Mouse (Mus musculus) midbrain, postnatal 0 days (tissue): ENCODE data around the gene Grip1. TPM values are rescaled to one million over a fixed set of nuclear protein-coding genes. Genes with fewer than 3 reads are reported as not detected.
A peak's percentile ranks its signal among the peaks of the same experiment; 100 is the strongest.

ENCODE experiments used
- ATAC-seq: fragments of 200-750 bp; cut with Nextera tagmentation; 2 replicates; pipeline ENCODE4 v1.8.0; 2017; ENCODE audit warnings: moderate number of reproducible peaks, mild to moderate bottlenecking, moderate TSS enrichment, moderate library complexity; ENCODE audit not compliant: low FRiP score
- DNase-seq: peaks from one replicate; pipeline ENCODE4 v3.0.0-alpha.2; 2015; ENCODE audit warnings: low spot score
- H3K27ac ChIP-seq: fragments of 300-500 bp; sonication (generic); 2 replicates; pipeline ENCODE4 v1.5.1; 2014; ENCODE audit warnings: low read depth, mild to moderate bottlenecking, low read length, mixed read lengths
- H3K27me3 ChIP-seq: fragments of 300-500 bp; sonication (generic); 2 replicates; pipeline ENCODE4 v1.6.1; 2014; ENCODE audit warnings: low read length, control low read depth, mixed read lengths; ENCODE audit not compliant: insufficient read depth
- H3K36me3 ChIP-seq: fragments of 300-500 bp; sonication (generic); 2 replicates; pipeline ENCODE4 v1.6.1; 2014; ENCODE audit warnings: low read length, control low read depth, mixed read lengths; ENCODE audit not compliant: insufficient read depth
- H3K4me1 ChIP-seq: fragments of 300-500 bp; sonication (generic); 2 replicates; pipeline ENCODE4 v1.6.1; 2014; ENCODE audit warnings: mild to moderate bottlenecking, control low read depth, antibody characterized with exemption, low read length, mixed read lengths; ENCODE audit not compliant: insufficient read depth
- H3K4me2 ChIP-seq: fragments of 300-500 bp; sonication (generic); 2 replicates; pipeline ENCODE4 v1.6.1; 2014; ENCODE audit warnings: low read depth, mild to moderate bottlenecking, low read length, mixed read lengths; ENCODE audit not compliant: poor library complexity, severe bottlenecking
- H3K4me3 ChIP-seq: fragments of 300-500 bp; sonication (generic); 2 replicates; pipeline ENCODE4 v1.5.1; 2014; ENCODE audit warnings: low read depth, mild to moderate bottlenecking, low read length, moderate library complexity
- H3K9ac ChIP-seq: fragments of 300-500 bp; sonication (generic); replicated peaks from 2 replicates; pipeline ENCODE4 v1.6.1; 2014; ENCODE audit warnings: mild to moderate bottlenecking, low read length, moderate library complexity, mixed read lengths; ENCODE audit not compliant: poor library complexity, severe bottlenecking
- H3K9me3 ChIP-seq: fragments of 300-500 bp; sonication (generic); 2 replicates; pipeline ENCODE4 v1.6.1; 2016; ENCODE audit warnings: low read length, control low read depth
- CTCF ChIP-seq: IDR thresholded peaks from 2 replicates; pipeline ENCODE4 v1.5.1; 2016; ENCODE audit warnings: antibody characterized with exemption, mild to moderate bottlenecking
- WGBS: fragments of 180-500 bp; shearing (Covaris S2); extraction: QIAGEN DNeasy Blood & Tissue Kit; methylation state at CpG from one replicate; pipeline ENCODE4 v1.1.7; 2014; 5-methylcytosine and 5-hydroxymethylcytosine counted together
- polyA plus RNA-seq: library from polyadenylated mRNA; unstranded; fragments of >200 nt; fragmentation: Nextera tagmentation; extraction: Ambion mirVana; gene quantifications from 2 replicates; pipeline ENCODE4 v1.2.1, GENCODE M21; 2015
- total RNA-seq: library from RNA; depleted of rRNA; stranded (reverse); fragments of >200 nt; gene quantifications from 2 replicates; pipeline ENCODE4 v1.2.3, GENCODE M21; 2014

The Grip1 gene
- total and polyA plus RNA-seq, 2 experiments from 2014 or later: 14.6 to 35.4 TPM

- no peak overlapping the region for H3K4me3 ChIP-seq
- no peaks in the 10 kb centered on the region for H3K27me3 ChIP-seq
- peaks cover 6% of the 10 kb centered on the region; the same call in 1 of the 2 replicates for H3K36me3 ChIP-seq
- 83% methylated on average over 24 of the region's 24 CpGs for WGBS
- no peak overlapping the region for H3K4me2 ChIP-seq
- TF ChIP-seq CTCF: no peak
- no peak for ATAC-seq
- no peaks in the 10 kb centered on the region for H3K9me3 ChIP-seq
- no peaks in the 10 kb centered on the region for H3K4me1 ChIP-seq
- DNase-seq: no peak
- no peak overlapping the region for H3K9ac ChIP-seq
- H3K27ac ChIP-seq: no peak overlapping the region
Measured at GRCm38 (mm10) chr10:120061238-120062130, 607.9 kb downstream of the Grip1 start.

- Histone ChIP-seq H3K27ac (no peak overlapping the region), H3K36me3 (no peaks in the 10 kb centered on the region), H3K9me3 (no peaks in the 10 kb centered on the region), H3K27me3 (no peaks in the 10 kb centered on the region), H3K4me1 (no peaks in the 10 kb centered on the region), H3K9ac (no peak overlapping the region), H3K4me3 (no peak overlapping the region), H3K4me2 (no peak overlapping the region)
- WGBS: 29% methylated on average over 5 of the region's 5 CpGs
- no peak for ATAC-seq
- peak; percentile 87 for TF ChIP-seq CTCF
- peak; percentile 30 for DNase-seq
Measured at GRCm38 (mm10) chr10:120064424-120064823, 610.8 kb downstream of the Grip1 start.

GRCm38 (mm10) chr10:120066319-120066718 is 612.7 kb downstream of the Grip1 start:
- H3K27me3 ChIP-seq: no peaks in the 10 kb centered on the region
- WGBS: 77% methylated on average over 10 of the region's 10 CpGs
- no peak overlapping the region for H3K4me2 ChIP-seq
- H3K36me3 ChIP-seq: no peaks in the 10 kb centered on the region
- no peak overlapping the region for H3K4me3 ChIP-seq
- no peak for TF ChIP-seq CTCF
- H3K9me3 ChIP-seq: no peaks in the 10 kb centered on the region
- DNase-seq (no peak), ATAC-seq (no peak)
- H3K9ac ChIP-seq: no peak overlapping the region
- no peaks in the 10 kb centered on the region for H3K4me1 ChIP-seq
- no peak overlapping the region for H3K27ac ChIP-seq

DNA sequence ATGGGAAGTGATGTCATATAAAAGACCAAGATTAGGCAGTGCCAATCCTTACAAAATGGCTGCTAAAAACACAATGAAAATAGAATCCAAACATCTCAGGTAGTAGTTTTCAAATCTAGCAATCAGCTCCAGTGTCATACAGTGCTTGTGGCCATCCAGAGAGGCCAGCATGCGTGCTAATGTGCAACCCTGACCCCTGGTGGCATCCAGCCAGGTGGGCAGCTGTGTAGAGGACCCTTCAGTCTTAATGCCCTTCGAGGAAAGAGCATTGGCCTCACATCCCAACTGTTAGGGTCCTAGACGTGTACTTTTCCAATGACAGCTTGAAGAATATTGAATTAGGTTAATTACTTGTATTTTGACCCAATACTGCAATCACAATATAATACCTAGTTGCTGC is 624.2 kb downstream of the Grip1 start:
- H3K4me3 ChIP-seq: no peak overlapping the region
- H3K9me3 ChIP-seq: no peaks in the 10 kb centered on the region
- no peaks in the 10 kb centered on the region for H3K27me3 ChIP-seq
- TF ChIP-seq CTCF: peak; percentile 35; the same call in 1 of the 2 replicates
- no peak for DNase-seq
- no peak overlapping the region for H3K27ac ChIP-seq
- H3K9ac ChIP-seq: no peak overlapping the region
- no peaks in the 10 kb centered on the region for H3K4me1 ChIP-seq
- H3K4me2 ChIP-seq: no peak overlapping the region
- 83% methylated on average over 3 of the region's 3 CpGs for WGBS
- no peak for ATAC-seq
- peaks cover 15% of the 10 kb centered on the region for H3K36me3 ChIP-seq

DNA sequence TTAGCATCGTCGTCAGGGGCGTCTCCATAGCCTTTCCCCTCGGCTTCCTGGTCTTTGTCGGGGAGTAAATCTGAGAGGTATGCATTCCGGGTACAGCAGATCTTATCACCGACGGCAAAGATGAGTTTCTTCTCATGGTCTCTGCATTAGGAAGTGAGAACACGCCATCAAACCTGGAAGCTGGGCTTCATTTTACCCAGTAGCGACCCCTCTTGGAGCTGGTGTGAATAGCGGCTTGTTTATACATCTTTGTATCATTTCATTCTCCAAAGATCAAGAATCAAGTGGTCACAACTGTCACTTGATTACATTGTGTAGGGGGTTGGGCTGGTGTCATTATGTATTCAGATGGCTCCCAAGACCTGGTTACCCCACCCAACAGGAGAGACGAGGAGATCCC is 638.9 kb downstream of the Grip1 start:
- TF ChIP-seq CTCF: no peak
- H3K4me1 ChIP-seq: no peaks in the 10 kb centered on the region
- ATAC-seq: no peak
- H3K9me3 ChIP-seq: no peaks in the 10 kb centered on the region
- H3K27me3 ChIP-seq: no peaks in the 10 kb centered on the region
- no peak overlapping the region for H3K27ac ChIP-seq
- no peaks in the 10 kb centered on the region for H3K36me3 ChIP-seq
- DNase-seq: no peak
- 89% methylated on average over 12 of the region's 12 CpGs for WGBS
- H3K9ac ChIP-seq: no peak overlapping the region
- H3K4me3 ChIP-seq: no peak overlapping the region
- H3K4me2 ChIP-seq: no peak overlapping the region

DNA sequence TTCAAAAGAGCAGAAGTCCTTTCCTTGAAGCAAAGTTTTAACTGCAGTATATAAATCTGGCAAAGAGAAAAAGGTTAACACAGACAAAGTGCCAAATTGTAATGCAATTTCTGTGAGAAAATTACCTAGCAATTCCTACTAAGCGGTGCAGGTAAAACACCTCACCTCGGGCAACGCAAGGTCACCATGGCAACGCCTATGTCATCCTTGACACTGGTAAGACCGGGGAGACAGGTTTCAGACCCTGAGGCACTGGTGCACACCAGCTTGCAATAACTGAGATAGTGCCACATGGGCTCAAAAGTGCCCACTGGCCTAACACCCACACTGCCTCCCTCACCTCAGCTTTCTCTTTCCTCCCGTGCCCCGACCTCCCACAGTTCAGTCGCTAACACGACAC is 641.5 kb downstream of the Grip1 start:
- no peaks in the 10 kb centered on the region for H3K36me3 ChIP-seq

More for the DNA sequence above, 641.5 kb downstream of the Grip1 start:
- no peak for DNase-seq
- ATAC-seq: no peak
- Histone ChIP-seq H3K4me2 (no peak overlapping the region), H3K27ac (no peak overlapping the region), H3K4me3 (no peak overlapping the region), H3K9ac (no peak overlapping the region), H3K4me1 (no peaks in the 10 kb centered on the region), H3K9me3 (no peaks in the 10 kb centered on the region), H3K27me3 (no peaks in the 10 kb centered on the region)
- TF ChIP-seq CTCF: no peak
- 91% methylated on average over 9 of the region's 9 CpGs for WGBS
